In the genomic region with DNA sequence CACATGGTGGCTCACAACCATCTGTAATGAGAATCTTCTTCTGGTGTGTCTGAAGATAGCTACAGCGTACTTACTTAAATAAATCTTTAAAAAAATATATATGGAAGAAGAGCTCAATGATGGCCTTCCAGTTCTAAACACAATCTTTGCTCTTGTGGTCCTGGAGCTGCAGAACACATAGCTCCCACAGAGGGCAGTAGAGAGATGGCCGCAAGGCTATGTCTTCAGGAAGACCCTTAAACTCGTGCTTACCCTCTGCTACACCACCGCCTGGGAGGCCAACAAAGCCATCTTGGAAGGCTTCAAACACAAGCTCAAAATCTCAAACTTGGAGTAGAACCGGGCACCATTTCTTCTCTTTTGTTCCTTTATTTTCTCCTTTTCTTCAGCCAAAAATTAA, we compare ENCODE assay signal across 11 mouse cellular contexts. TPM values are rescaled to one million over a fixed set of nuclear protein-coding genes. Genes with fewer than 3 reads are reported as not detected.
DNase-seq lines count a peak whose midpoint lies in the region; ATAC-seq and TF ChIP-seq lines count a peak whose summit lies in the region.
"Had no signal": no experiment of that assay in that cellular context is flagged by ENCODE, and none has a peak within 500 bp of the region (broad histone marks: within the 10 kb centered on the region; RNA-seq: fewer than 3 reads in every experiment).

No protein-coding gene starts in this region.

- no peaks in the 10 kb centered on the region for H3K4me1 ChIP-seq in kidney, embryonic 16.5 days (ENCODE audit: insufficient read depth, low read length)
- no peaks in the 10 kb centered on the region for H3K4me1 ChIP-seq in MEL (ENCODE audit: control insufficient read depth in 1 of 2, insufficient read depth in 2 of 2, low read length in 2 of 2)
- H3K4me1 ChIP-seq: hindbrain, embryonic 15.5 days had no signal

- peak; percentile 37 to 50 (median 44) for TF ChIP-seq CTCF in MEL (IDR thresholded peaks at IDR 0.05 in 2 of 3, conservative IDR thresholded peaks at IDR 0.05 in 1 of 3; ENCODE audit: control insufficient read depth in 1 of 3, insufficient read depth in 1 of 3, low read depth in 2 of 3, low read length in 3 of 3, poor library complexity in 1 of 3, severe bottlenecking in 1 of 3)

- no peak for TF ChIP-seq POLR2A in MEL (IDR thresholded peaks at IDR 0.05; ENCODE audit: control insufficient read depth in 1 of 2, insufficient read depth in 1 of 2, low read depth in 1 of 2, low read length in 2 of 2, poor library complexity in 1 of 2)

- no peak overlapping the region for H3K9ac ChIP-seq in kidney, embryonic 16.5 days (replicated peaks; ENCODE audit: low read length)
- H3K9ac ChIP-seq in MEL (ENCODE audit: control insufficient read depth, low read depth, low read length, poor library complexity, severe bottlenecking): no peak overlapping the region
- H3K9ac ChIP-seq: hindbrain, embryonic 15.5 days had no signal

- WGBS in kidney, embryonic 16.5 days: 55% methylated on average over 5 of the region's 5 CpGs

- no peak overlapping the region for H3K4me2 ChIP-seq in kidney, embryonic 16.5 days (replicated peaks; ENCODE audit: low read depth, low read length)
- H3K4me2 ChIP-seq: hindbrain, embryonic 15.5 days had no signal

- peak; percentile 25 for TF ChIP-seq RAD21 in MEL (IDR thresholded peaks at IDR 0.05; ENCODE audit: low read depth, low read length)

- H3K4me3 ChIP-seq in kidney, embryonic 16.5 days (ENCODE audit: low read length): no peak overlapping the region
- no peak overlapping the region for H3K4me3 ChIP-seq in MEL (ENCODE audit: control insufficient read depth in 1 of 2, insufficient read depth in 1 of 2, low read depth in 2 of 2, low read length in 2 of 2)
- H3K4me3 ChIP-seq: hindbrain, embryonic 15.5 days had no signal

- no peaks in the 10 kb centered on the region for H3K79me2 ChIP-seq in MEL (ENCODE audit: control insufficient read depth, insufficient read depth, low read length, poor library complexity)

- peaks cover 8% of the 10 kb centered on the region; the same call in 1 of the 2 replicates for H3K27me3 ChIP-seq in kidney, embryonic 16.5 days (ENCODE audit: insufficient read depth, low read length)
- peaks cover 2 to 3% of the 10 kb centered on the region in 2 experiments; a peak in 2 of 4 replicates for H3K27me3 ChIP-seq in MEL (ENCODE audit: control insufficient read depth in 1 of 2, insufficient read depth in 2 of 2, low read length in 2 of 2)
- H3K27me3 ChIP-seq: hindbrain, embryonic 15.5 days had no signal

- no peaks in the 10 kb centered on the region for H3K9me3 ChIP-seq in kidney, embryonic 16.5 days (ENCODE audit: low read length)
- H3K9me3 ChIP-seq in MEL (replicated peaks; ENCODE audit: insufficient read depth, low read length): no peaks in the 10 kb centered on the region
- H3K9me3 ChIP-seq: hindbrain, embryonic 15.5 days had no signal

- DNase-seq in kidney, postnatal 10 days: peak; percentile 26
- peak; percentile 33 for DNase-seq in A20 (ENCODE audit: low read depth, low spot score)
- DNase-seq in MEL (ENCODE audit: low read depth, low spot score): peak; percentile 33
- peak; percentile 10 to 27 for DNase-seq in kidney, postnatal 4 days
- no peak for DNase-seq in frontal cortex, postnatal 25 days (ENCODE audit: low spot score in 2 of 2)
- no peak for DNase-seq in gastrocnemius, postnatal 25 days
- DNase-seq: adrenal gland, adult 8-10 months; gastrocnemius, postnatal 10 days had no signal

- H3K36me3 ChIP-seq in kidney, embryonic 16.5 days (ENCODE audit: insufficient read depth, low read length): no peaks in the 10 kb centered on the region
- no peaks in the 10 kb centered on the region for H3K36me3 ChIP-seq in MEL (ENCODE audit: control insufficient read depth in 1 of 2, insufficient read depth in 2 of 2, low read length in 2 of 2)
- H3K36me3 ChIP-seq: hindbrain, embryonic 15.5 days had no signal

- no peak overlapping the region for H3K27ac ChIP-seq in kidney, embryonic 16.5 days (ENCODE audit: low read length)
- no peak overlapping the region for H3K27ac ChIP-seq in MEL (ENCODE audit: control insufficient read depth, low read depth, low read length)
- H3K27ac ChIP-seq: hindbrain, embryonic 15.5 days had no signal

- no peak; the same call in 1 of the 2 replicates for ATAC-seq in kidney, embryonic 16.5 days (ENCODE audit: low FRiP score, low TSS enrichment)
- ATAC-seq: midbrain, embryonic 16.5 days had no signal

- no peak for TF ChIP-seq EP300 in MEL (IDR thresholded peaks at IDR 0.05; ENCODE audit: low read depth in 1 of 2, low read length in 2 of 2)

TF ChIP-seq in MEL, 35 proteins besides CTCF, POLR2A, EP300 and RAD21:
- TF ChIP-seq MAFK (IDR thresholded peaks at IDR 0.05; ENCODE audit: borderline replicate concordance, low read depth, low read length) (no peak), SMC3 (IDR thresholded peaks at IDR 0.05; ENCODE audit: low read depth, low read length) (peak; percentile 28)
TF ChIP-seq in MEL: peak in this region for 1.

RNA-seq across cellular contexts. Expression of a gene that starts 6.4 kb away (rescaled TPM):
- 6.2 and 6.4 TPM in 2 replicates for polyA plus RNA-seq in kidney, embryonic 16.5 days (2015; fragmentation: Nextera tagmentation; extraction: Ambion mirVana)
- total RNA-seq in MEL (2012; rRNA removed): not detected in 2 replicates
- not detected for polyA plus RNA-seq in MEL (2012; ENCODE audit: insufficient read depth in 1 of 2, insufficient read length in 2 of 2, low read depth in 1 of 2, low replicate concordance in 2 of 2, missing spikeins in 1 of 2)
- total RNA-seq in gastrocnemius, postnatal 25 days (2021): 1 to 10 TPM; 2.0 to 2.7 TPM

RNA-seq across cellular contexts. Expression of a gene that starts 59.3 kb away (rescaled TPM):
- polyA plus RNA-seq in kidney, embryonic 16.5 days (2015; fragmentation: Nextera tagmentation; extraction: Ambion mirVana): 39.5 and 40.1 TPM in 2 replicates
- 29.2 and 31.2 TPM in 2 replicates for total RNA-seq in MEL (2012; rRNA removed)
- polyA plus RNA-seq in MEL (2012; ENCODE audit: insufficient read depth in 1 of 2, insufficient read length in 2 of 2, low read depth in 1 of 2, low replicate concordance in 2 of 2, missing spikeins in 1 of 2): 10 to 100 TPM in 1 of 2 experiments, not detected in 1; 26.3 TPM
- total RNA-seq in gastrocnemius, postnatal 25 days (2021): 10 to 100 TPM; 32.2 to 37.3 TPM

Comparison
In these comparisons a context has a peak if more than half of its experiments do, and no peak if none do; other contexts are left out.
1. DNase-seq: peak in kidney, postnatal 10 days (single experiment), A20 (single experiment), MEL (single experiment) and kidney, postnatal 4 days (2 of 2); none in frontal cortex, postnatal 25 days (0 of 2) and gastrocnemius, postnatal 25 days (single experiment).